Mouse (Mus musculus) limb, embryonic 12.5 days (tissue): Measurements from ENCODE around the gene Ehd1. TPM values are rescaled to one million over a fixed set of nuclear protein-coding genes. Genes with fewer than 3 reads are reported as not detected.

Source experiments
- ATAC-seq: fragments of 200-750 bp; cut with Nextera tagmentation; 2 replicates; pipeline ENCODE4 v1.8.0; 2017; ENCODE audit warnings: low read depth, moderate TSS enrichment; ENCODE audit not compliant: insufficient number of reproducible peaks, insufficient read depth, low FRiP score, low TSS enrichment
- H3K27ac ChIP-seq: fragments of 300-500 bp; sonication (generic); 2 replicates; pipeline ENCODE4 v1.5.1; 2016; ENCODE audit warnings: mild to moderate bottlenecking, moderate library complexity
- H3K27me3 ChIP-seq: fragments of 300-500 bp; sonication (generic); 2 replicates; pipeline ENCODE4 v1.6.1; 2016; ENCODE audit warnings: mild to moderate bottlenecking, moderate library complexity
- H3K36me3 ChIP-seq: fragments of 300-500 bp; sonication (generic); 2 replicates; pipeline ENCODE4 v1.6.1; 2016; ENCODE audit warnings: mild to moderate bottlenecking, moderate library complexity
- H3K4me1 ChIP-seq: fragments of 300-500 bp; sonication (generic); replicated peaks from 2 replicates; pipeline ENCODE4 v1.6.1; 2016
- H3K4me2 ChIP-seq: fragments of 300-500 bp; sonication (generic); 2 replicates; pipeline ENCODE4 v1.6.1; 2016; ENCODE audit warnings: mild to moderate bottlenecking, moderate library complexity
- H3K4me3 ChIP-seq: fragments of 300-500 bp; sonication (generic); replicated peaks from 2 replicates; pipeline ENCODE4 v1.5.1; 2016; ENCODE audit warnings: mild to moderate bottlenecking
- H3K9ac ChIP-seq: fragments of 300-500 bp; sonication (generic); replicated peaks from 2 replicates; pipeline ENCODE4 v1.6.1; 2016; ENCODE audit warnings: mild to moderate bottlenecking, moderate library complexity
- H3K9me3 ChIP-seq: fragments of 300-500 bp; sonication (generic); 2 replicates; pipeline ENCODE4 v1.6.1; 2016; ENCODE audit warnings: mild to moderate bottlenecking, moderate library complexity
- WGBS: fragments of 180-500 bp; shearing (Covaris S2); methylation state at CpG from one replicate; pipeline ENCODE4 v1.1.7; 2016; 5-methylcytosine and 5-hydroxymethylcytosine counted together
- polyA plus RNA-seq: library from polyadenylated mRNA; unstranded; fragments of >200 nt; fragmentation: Nextera tagmentation; extraction: Ambion mirVana; gene quantifications from 2 replicates; pipeline ENCODE4 v1.2.1, GENCODE M21; 2016

The Ehd1 gene
- polyA plus RNA-seq, 1 experiment from 2014 or later = 71.5 TPM

GRCm38 (mm10) chr19:6292262-6292661 lies 15.7 kb downstream of the Ehd1 start:
- Histone ChIP-seq H3K4me2 (no peak overlapping the region), H3K27me3 (no peaks in the 10 kb centered on the region), H3K9me3 (no peaks in the 10 kb centered on the region), H3K36me3 (peaks cover 92% of the 10 kb centered on the region), H3K9ac (no peak overlapping the region), H3K4me3 (no peak overlapping the region), H3K4me1 (peaks cover 11% of the 10 kb centered on the region), H3K27ac (0 out of 2 replicates have a peak overlapping the region, but pooled peaks have one; percentile 23)
- no peak for ATAC-seq
- 84% methylated on average over 5 of the region's 5 CpGs for WGBS

GRCm38 (mm10) chr19:6294301-6294700 lies 17.8 kb downstream of the Ehd1 start:
- H3K4me2 ChIP-seq = no peak overlapping the region
- 92% methylated on average over 17 of the region's 17 CpGs for WGBS
- H3K4me1 ChIP-seq = no peaks in the 10 kb centered on the region
- H3K27me3 ChIP-seq = no peaks in the 10 kb centered on the region
- peaks cover 95% of the 10 kb centered on the region for H3K36me3 ChIP-seq
- no peak overlapping the region for H3K4me3 ChIP-seq
- no peak overlapping the region for H3K27ac ChIP-seq
- no peaks in the 10 kb centered on the region for H3K9me3 ChIP-seq
- no peak for ATAC-seq
- H3K9ac ChIP-seq = no peak overlapping the region

- 94% methylated on average over 5 of the region's 5 CpGs for WGBS
- Histone ChIP-seq H3K9ac (no peak overlapping the region), H3K36me3 (peaks cover 96% of the 10 kb centered on the region)
Measured at GRCm38 (mm10) chr19:6296551-6297210, 20.2 kb downstream of the Ehd1 start.

GRCm38 (mm10) chr19:6297641-6298040 lies 21.1 kb downstream of the Ehd1 start:
- WGBS = 89% methylated on average over 9 of the region's 9 CpGs
- no peaks in the 10 kb centered on the region for H3K27me3 ChIP-seq
- no peak overlapping the region for H3K4me2 ChIP-seq
- H3K4me1 ChIP-seq = peaks cover 6% of the 10 kb centered on the region; the same call in 1 of the 2 replicates
- ATAC-seq = no peak
- H3K36me3 ChIP-seq = peaks cover 89% of the 10 kb centered on the region
- H3K27ac ChIP-seq = no peak overlapping the region
- H3K9me3 ChIP-seq = no peaks in the 10 kb centered on the region
- no peak overlapping the region for H3K9ac ChIP-seq
- H3K4me3 ChIP-seq = no peak overlapping the region

More at GRCm38 (mm10) chr19:6296551-6297210, 20.2 kb downstream of the Ehd1 start:
- no peaks in the 10 kb centered on the region for H3K27me3 ChIP-seq
- no peak overlapping the region for H3K4me2 ChIP-seq
- H3K27ac ChIP-seq = no peak overlapping the region
- H3K4me3 ChIP-seq = no peak overlapping the region
- H3K9me3 ChIP-seq = no peaks in the 10 kb centered on the region
- no peak for ATAC-seq
- H3K4me1 ChIP-seq = no peaks in the 10 kb centered on the region

- H3K36me3 ChIP-seq = peaks cover 77% of the 10 kb centered on the region
Measured at GRCm38 (mm10) chr19:6299003-6299402, 22.5 kb downstream of the Ehd1 start.

GRCm38 (mm10) chr19:6299450-6300267 lies 23.1 kb downstream of the Ehd1 start:
- no peaks in the 10 kb centered on the region for H3K27me3 ChIP-seq
- no peak for ATAC-seq
- no peaks in the 10 kb centered on the region for H3K9me3 ChIP-seq
- H3K4me3 ChIP-seq = no peak overlapping the region
- WGBS = 82% methylated on average over 7 of the region's 7 CpGs
- H3K27ac ChIP-seq = peak overlapping the region; percentile 53; the same call in 1 of the 2 replicates
- peaks cover 14% of the 10 kb centered on the region; the same call in 1 of the 2 replicates for H3K4me1 ChIP-seq
- H3K36me3 ChIP-seq = peaks cover 71% of the 10 kb centered on the region
- H3K9ac ChIP-seq = no peak overlapping the region
- no peak overlapping the region for H3K4me2 ChIP-seq

More at GRCm38 (mm10) chr19:6299003-6299402, 22.5 kb downstream of the Ehd1 start:
- 75% methylated on average over 4 of the region's 4 CpGs for WGBS
- no peaks in the 10 kb centered on the region for H3K27me3 ChIP-seq
- no peak overlapping the region for H3K4me2 ChIP-seq
- peak overlapping the region; percentile 53; the same call in 1 of the 2 replicates for H3K27ac ChIP-seq
- no peak overlapping the region for H3K9ac ChIP-seq
- no peak overlapping the region for H3K4me3 ChIP-seq
- peaks cover 14% of the 10 kb centered on the region; the same call in 1 of the 2 replicates for H3K4me1 ChIP-seq
- H3K9me3 ChIP-seq = no peaks in the 10 kb centered on the region
- no peak for ATAC-seq

GRCm38 (mm10) chr19:6300402-6300841 lies 23.9 kb downstream of the Ehd1 start:
- ATAC-seq = no peak
- Histone ChIP-seq H3K9me3 (no peaks in the 10 kb centered on the region), H3K27ac (peak overlapping the region; percentile 3; the same call in 1 of the 2 replicates), H3K9ac (no peak overlapping the region), H3K4me3 (no peak overlapping the region), H3K27me3 (no peaks in the 10 kb centered on the region), H3K36me3 (peaks cover 63% of the 10 kb centered on the region), H3K4me2 (no peak overlapping the region), H3K4me1 (peaks cover 14% of the 10 kb centered on the region; the same call in 1 of the 2 replicates)
- WGBS = 67% methylated on average over 7 of the region's 7 CpGs

GRCm38 (mm10) chr19:6302114-6302513 lies 25.6 kb downstream of the Ehd1 start:
- Histone ChIP-seq H3K36me3 (peaks cover 46% of the 10 kb centered on the region), H3K4me1 (peaks cover 19% of the 10 kb centered on the region), H3K9ac (no peak overlapping the region), H3K4me3 (no peak overlapping the region), H3K9me3 (no peaks in the 10 kb centered on the region), H3K27ac (peak overlapping the region; percentile 82), H3K27me3 (no peaks in the 10 kb centered on the region), H3K4me2 (no peak overlapping the region)
- WGBS = 86% methylated on average over 5 of the region's 5 CpGs
- no peak for ATAC-seq

- Histone ChIP-seq H3K9ac (no peak overlapping the region), H3K4me1 (peaks cover 19% of the 10 kb centered on the region), H3K36me3 (peaks cover 42% of the 10 kb centered on the region), H3K27ac (peak overlapping the region; percentile 82), H3K27me3 (no peaks in the 10 kb centered on the region), H3K9me3 (no peaks in the 10 kb centered on the region), H3K4me2 (no peak overlapping the region), H3K4me3 (no peak overlapping the region)
- ATAC-seq = no peak
- WGBS = 26% methylated on average over 4 of the region's 4 CpGs
Measured at GRCm38 (mm10) chr19:6302522-6302921, 26.0 kb downstream of the Ehd1 start.

- H3K27me3 ChIP-seq = no peaks in the 10 kb centered on the region
- no peak overlapping the region for H3K9ac ChIP-seq
- H3K4me2 ChIP-seq = no peak overlapping the region
- no peaks in the 10 kb centered on the region for H3K9me3 ChIP-seq
- 78% methylated on average over 6 of the region's 6 CpGs for WGBS
- peaks cover 29% of the 10 kb centered on the region for H3K36me3 ChIP-seq
- peak overlapping the region; percentile 82; the same call in 1 of the 2 replicates for H3K27ac ChIP-seq
- peaks cover 19% of the 10 kb centered on the region for H3K4me1 ChIP-seq
- no peak overlapping the region for H3K4me3 ChIP-seq
- ATAC-seq = no peak
Measured at GRCm38 (mm10) chr19:6303831-6304230, 27.3 kb downstream of the Ehd1 start.
